Mouse (Mus musculus) skeletal muscle tissue, adult 2 months (tissue): ENCODE measurements around the gene Iars2.

Experiments
- DNase-seq: peaks from one replicate; pipeline ENCODE4 v3.0.0-alpha.2; 2012; ENCODE audit warnings: low read depth, low spot score

The Iars2 gene

DNA sequence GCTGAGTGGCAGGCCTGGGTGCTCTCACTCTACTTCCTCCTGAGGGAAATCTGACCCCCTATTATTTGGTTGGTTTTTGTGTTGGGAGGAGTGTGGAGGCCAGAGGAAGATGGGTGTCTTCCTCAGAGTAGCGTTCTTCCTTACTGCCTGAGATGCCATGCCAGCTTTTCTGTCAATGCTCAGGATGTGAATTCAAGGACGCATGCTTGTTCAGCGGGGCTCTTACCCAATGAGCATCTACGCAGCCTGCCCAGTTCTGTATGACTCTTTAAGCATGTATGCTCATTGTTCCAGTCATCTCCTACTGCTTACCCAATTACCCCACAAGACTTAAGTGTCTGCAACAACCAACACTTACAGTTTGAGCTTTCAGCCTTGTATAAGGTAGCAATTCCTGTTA, 48.6 kb downstream of the Iars2 start:
- no peak for DNase-seq

DNA sequence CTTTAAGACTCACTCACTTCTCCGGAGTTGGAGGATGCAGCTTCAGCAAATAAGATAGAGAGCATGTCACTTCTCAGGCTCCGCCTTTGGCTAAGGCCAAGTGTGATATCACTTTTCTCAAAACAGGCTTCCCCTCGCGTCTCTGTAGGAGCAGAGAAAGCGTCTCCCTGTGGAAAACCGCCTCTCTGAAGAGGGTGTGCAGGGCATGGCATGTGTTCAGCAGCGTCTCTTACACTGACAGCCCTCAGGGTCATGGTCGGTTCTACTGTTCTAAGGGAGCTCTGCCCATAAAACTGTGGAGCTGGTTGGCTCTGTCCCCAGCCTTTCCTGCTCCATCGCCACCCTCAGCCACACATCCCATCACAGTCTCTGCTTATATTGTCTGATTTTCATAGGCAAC, 49.9 kb downstream of the Iars2 start:
- DNase-seq = no peak

GRCm38 (mm10) chr1:185277022-185277421, 52.2 kb downstream of the Iars2 start:
- DNase-seq = no peak

- DNase-seq = no peak
Observed at GRCm38 (mm10) chr1:185275976-185276375, 53.2 kb downstream of the Iars2 start.

DNA sequence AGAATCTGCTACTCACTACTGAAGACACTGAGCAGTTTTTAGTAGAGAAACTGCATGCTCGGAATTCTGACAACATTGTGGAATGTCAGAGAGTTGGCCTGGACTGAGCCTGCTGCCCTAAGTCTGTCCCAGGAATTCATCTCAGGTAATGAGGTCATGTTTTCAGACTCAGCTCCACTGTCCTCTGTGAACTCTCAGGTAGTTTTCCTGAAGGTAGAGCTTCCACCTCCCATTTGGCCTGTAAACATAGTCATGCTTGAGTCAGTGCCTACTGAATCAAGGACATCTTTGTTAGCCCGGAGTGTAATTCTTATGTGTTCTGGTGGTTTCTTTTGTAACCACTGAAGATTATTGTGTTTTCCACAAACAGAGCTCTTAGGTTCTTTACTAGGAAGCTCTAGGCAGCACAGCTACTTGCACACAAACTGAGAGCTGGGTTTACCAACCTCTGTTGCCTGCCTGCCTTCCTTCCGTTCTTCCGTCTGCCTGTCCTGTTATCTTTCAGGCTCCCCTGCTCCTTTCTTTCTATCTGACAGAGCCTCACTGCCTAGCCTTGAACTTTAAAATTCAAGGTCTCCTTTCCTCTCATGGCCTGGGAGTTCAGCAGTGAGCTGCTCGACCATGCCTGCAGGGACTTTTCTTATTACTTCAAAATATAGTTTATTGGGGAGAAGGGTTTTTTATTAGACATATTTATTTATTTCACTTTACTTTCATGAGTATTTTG, 54.2 kb downstream of the Iars2 start:
- DNase-seq = no peak

DNA sequence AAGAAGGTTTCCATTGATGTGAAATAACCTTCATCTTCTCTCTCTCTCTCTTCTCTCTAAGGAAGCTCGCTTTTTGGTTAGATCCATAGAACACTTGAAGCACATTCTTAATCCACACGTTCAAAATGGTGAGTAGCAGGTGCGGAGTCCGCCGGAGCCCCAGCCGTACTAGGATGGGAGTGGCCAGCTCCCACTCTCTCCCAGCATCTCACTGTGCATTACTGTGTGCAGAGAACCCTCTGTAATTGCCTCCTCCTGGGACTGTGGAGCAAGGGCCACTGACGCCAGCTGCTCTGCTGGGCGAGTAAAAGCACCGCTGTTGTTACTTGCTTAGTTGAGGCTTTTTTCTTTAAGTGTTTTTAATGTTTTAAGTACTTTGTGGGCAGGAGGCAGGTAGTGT, 57.8 kb downstream of the Iars2 start:
- DNase-seq = no peak

DNA sequence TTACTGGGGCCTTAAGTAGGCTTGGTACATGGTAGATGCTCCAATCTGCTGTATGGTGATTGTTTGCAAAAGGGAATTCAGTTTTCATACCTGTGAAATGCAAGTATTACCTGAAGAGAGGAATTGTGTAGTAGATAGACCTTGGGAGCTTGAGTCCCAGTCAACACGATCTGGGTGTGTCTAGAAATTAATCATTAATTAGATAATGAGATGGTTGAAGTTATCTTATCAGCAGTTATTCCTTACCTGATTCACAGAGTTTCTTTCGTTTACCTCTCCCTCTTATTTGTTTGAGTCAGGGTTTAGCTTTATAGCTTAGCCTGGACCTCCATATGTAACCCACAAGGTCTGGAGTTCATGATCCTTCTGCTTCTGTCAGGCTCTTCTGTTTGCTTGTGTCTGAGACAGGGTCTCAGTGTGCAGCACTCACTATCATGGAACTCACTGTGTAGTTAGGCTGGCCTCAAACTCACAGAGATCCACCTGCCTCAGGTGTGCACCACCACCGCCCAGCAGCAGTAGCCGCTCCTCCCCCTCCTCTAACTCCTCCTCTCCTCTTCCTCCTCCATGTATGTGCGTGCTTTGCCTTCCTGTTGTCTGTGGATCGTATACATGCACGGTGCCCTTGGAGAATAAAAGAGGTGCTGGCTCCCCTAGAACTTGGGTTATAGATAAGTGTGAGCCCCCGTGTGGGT, 58.6 kb downstream of the Iars2 start:
- DNase-seq = no peak

DNA sequence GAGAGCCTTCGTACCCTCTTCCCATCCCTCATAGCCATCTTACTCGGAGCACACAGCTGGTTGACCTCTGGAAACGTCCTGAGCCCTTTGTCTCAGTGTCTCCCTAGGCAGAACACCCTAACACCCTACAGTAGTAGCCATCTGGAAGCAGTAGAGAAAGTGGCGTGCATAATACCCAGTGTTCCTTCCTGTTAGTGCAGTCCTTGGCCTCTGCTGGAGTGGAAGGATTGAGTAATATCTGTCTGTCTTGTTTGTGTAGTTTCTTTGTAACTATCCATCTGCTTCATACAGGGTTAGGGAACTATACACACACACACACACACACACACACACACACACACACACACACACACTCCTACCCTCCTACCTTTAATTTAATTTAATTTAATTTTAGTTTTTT, 60.5 kb downstream of the Iars2 start:
- no peak for DNase-seq

DNA sequence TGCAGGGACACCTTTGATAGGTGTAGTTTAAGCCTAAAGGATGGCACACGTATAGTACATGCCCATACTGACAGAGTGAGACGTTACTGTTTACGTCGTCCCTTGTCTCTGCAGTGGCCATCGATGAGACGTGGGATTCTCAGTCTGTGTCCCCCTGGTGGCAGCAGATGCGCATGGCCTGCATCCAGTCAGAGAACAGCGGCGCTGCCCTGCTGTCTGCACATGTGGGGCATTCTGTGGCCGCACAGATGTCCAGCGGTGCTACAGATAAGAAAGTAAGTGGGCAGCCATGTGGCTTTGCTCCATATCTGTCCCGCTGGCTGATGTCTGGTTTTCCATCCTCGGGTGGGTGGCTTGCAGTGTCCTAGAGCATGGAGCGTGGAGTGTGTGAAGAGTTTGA, 66.6 kb downstream of the Iars2 start:
- no peak for DNase-seq

GRCm38 (mm10) chr1:185256753-185257152, 72.4 kb downstream of the Iars2 start:
- DNase-seq = peak; percentile 21

- DNase-seq = no peak
Observed at GRCm38 (mm10) chr1:185255336-185255735, 73.9 kb downstream of the Iars2 start.

- peak; percentile 27 for DNase-seq
Observed at GRCm38 (mm10) chr1:185253140-185253892, 75.9 kb downstream of the Iars2 start.

DNA sequence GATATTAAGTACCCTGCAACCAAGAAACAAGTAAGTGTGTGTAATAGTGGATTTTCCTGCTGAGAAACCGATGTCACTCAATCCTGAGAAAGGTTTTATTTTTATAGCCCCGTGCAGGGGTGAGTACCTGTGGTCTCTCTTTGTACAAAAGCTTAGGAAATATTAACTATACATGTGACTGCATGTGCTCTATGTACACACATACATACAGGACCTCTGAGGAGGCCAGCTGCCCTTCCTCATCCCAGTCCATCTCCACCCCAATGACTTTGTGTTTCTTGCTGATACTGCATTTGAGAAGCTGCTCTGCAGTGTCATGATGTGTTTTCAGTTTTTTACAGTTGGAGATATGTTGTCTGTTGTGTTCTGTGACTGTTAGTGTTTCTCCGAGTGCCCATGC, 76.8 kb downstream of the Iars2 start:
- DNase-seq = no peak

GRCm38 (mm10) chr1:185248728-185249127, 80.5 kb downstream of the Iars2 start:
- no peak for DNase-seq

GRCm38 (mm10) chr1:185247429-185248085, 81.6 kb downstream of the Iars2 start:
- DNase-seq = no peak

DNA sequence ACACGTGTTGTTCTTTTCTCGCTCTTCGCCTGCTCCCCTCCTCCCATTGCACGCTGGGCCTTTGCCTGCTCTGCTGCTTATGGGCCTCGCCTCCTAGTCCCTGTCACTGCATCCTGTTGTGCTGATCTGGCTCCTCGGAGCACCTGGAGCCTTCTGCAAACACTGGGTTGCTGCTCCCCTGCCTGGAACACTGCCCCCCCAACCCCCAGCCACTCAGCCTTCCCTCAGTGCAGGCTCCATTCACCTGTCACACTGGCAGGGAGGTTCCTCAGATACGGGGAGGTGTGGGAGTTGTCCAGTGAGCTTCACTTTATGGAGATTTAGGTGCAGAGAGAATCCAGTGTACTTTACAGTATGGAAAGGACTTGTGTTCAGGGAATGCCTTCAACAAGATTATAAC, 83.7 kb downstream of the Iars2 start:
- no peak for DNase-seq

DNA sequence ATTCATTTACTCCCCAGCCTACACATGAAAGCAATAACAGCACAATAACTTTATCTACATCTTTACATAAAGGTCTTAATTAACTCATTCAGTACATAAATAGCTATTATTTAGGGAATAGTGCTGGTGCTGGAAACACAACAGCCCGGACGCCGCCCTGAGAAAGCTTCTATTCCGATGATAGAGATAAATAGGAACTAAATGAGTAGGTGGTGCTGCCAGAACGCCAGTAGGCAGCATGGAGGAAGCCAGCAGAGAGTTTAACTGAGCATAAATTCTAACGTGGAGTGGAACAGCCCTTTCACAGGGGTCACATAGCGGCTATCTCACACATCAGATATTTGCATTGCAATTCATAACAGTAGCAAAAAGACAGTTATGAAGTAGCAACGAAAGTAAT, 86.2 kb downstream of the Iars2 start:
- DNase-seq = no peak

GRCm38 (mm10) chr1:185236530-185236929, 92.7 kb downstream of the Iars2 start:
- DNase-seq = no peak

GRCm38 (mm10) chr1:185235837-185236236, 93.4 kb downstream of the Iars2 start:
- DNase-seq = no peak
